Comparison of ENCODE assay signal across 8 mouse cellular contexts in the genomic region with DNA sequence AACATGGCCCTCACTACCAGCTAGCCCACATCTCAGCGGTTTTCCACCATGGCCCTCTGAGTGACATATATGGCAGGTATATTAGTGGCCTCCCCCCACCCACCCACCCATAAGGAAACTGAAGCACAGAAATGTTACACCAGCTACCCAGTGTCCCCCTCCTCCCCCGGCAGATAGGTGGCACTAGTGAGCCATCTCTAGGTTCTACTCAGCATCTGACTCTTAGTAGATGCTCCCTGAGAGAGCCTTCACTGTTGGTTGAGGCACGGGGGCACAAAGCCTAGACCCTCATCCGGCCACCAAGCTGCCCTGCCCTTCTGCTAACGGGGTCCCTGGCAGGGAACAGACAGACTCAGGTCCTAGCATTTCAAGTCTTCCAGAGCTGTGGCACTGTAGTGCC. TPM values are rescaled to one million over a fixed set of nuclear protein-coding genes. Genes with fewer than 3 reads are reported as not detected.
DNase-seq lines count a peak whose midpoint lies in the region; ATAC-seq lines count a peak whose summit lies in the region.

No protein-coding gene starts in this region.

- no peak overlapping the region for H3K27ac ChIP-seq in midbrain, embryonic 11.5 days (ENCODE audit: low read depth, low read length)
- no peak overlapping the region for H3K27ac ChIP-seq in midbrain, embryonic 16.5 days (ENCODE audit: low read length)
- H3K27ac ChIP-seq in hindbrain, embryonic 14.5 days = peak overlapping the region; percentile 69; the same call in 1 of the 2 replicates

- no peak overlapping the region for H3K4me3 ChIP-seq in midbrain, embryonic 11.5 days (ENCODE audit: low read depth, low read length)
- no peak overlapping the region for H3K4me3 ChIP-seq in midbrain, embryonic 16.5 days (ENCODE audit: low read depth, low read length)
- no peak overlapping the region for H3K4me3 ChIP-seq in hindbrain, embryonic 14.5 days (replicated peaks; ENCODE audit: low read length)

- H3K4me1 ChIP-seq in midbrain, embryonic 11.5 days (ENCODE audit: control insufficient read depth, insufficient read depth, low read length) = peaks cover 35% of the 10 kb centered on the region
- H3K4me1 ChIP-seq in midbrain, embryonic 16.5 days (ENCODE audit: control insufficient read depth, insufficient read depth, low read length) = peaks cover 51% of the 10 kb centered on the region
- H3K4me1 ChIP-seq in hindbrain, embryonic 14.5 days (replicated peaks; ENCODE audit: control insufficient read depth, insufficient read depth, low read length) = peaks cover 76% of the 10 kb centered on the region

- H3K9ac ChIP-seq in midbrain, embryonic 11.5 days (ENCODE audit: low read length) = no peak overlapping the region
- H3K9ac ChIP-seq in midbrain, embryonic 16.5 days (ENCODE audit: low read depth, low read length) = no peak overlapping the region
- no peak overlapping the region for H3K9ac ChIP-seq in hindbrain, embryonic 14.5 days

- H3K9me3 ChIP-seq in midbrain, embryonic 11.5 days (ENCODE audit: control insufficient read depth, low read length) = no peaks in the 10 kb centered on the region
- H3K9me3 ChIP-seq in midbrain, embryonic 16.5 days (replicated peaks; ENCODE audit: control insufficient read depth, low read length, poor library complexity, severe bottlenecking) = no peaks in the 10 kb centered on the region
- no peaks in the 10 kb centered on the region for H3K9me3 ChIP-seq in hindbrain, embryonic 14.5 days (ENCODE audit: control insufficient read depth, low read length)

- H3K36me3 ChIP-seq in midbrain, embryonic 11.5 days (ENCODE audit: control insufficient read depth, insufficient read depth, low read length) = no peaks in the 10 kb centered on the region
- H3K36me3 ChIP-seq in midbrain, embryonic 16.5 days (ENCODE audit: control insufficient read depth, insufficient read depth, low read length) = no peaks in the 10 kb centered on the region
- no peaks in the 10 kb centered on the region for H3K36me3 ChIP-seq in hindbrain, embryonic 14.5 days (replicated peaks; ENCODE audit: control insufficient read depth, insufficient read depth)

- no peak overlapping the region for H3K4me2 ChIP-seq in midbrain, embryonic 11.5 days
- no peak overlapping the region for H3K4me2 ChIP-seq in midbrain, embryonic 16.5 days (ENCODE audit: low read length)
- no peak overlapping the region for H3K4me2 ChIP-seq in hindbrain, embryonic 14.5 days (replicated peaks)

- DNase-seq in cerebellum, adult 11 months = peak; percentile 70
- DNase-seq in cerebellum, adult 11-12 months = no peak
- DNase-seq in midbrain, embryonic 11.5 days (ENCODE audit: low spot score, missing footprints) = no peak
- peak; percentile 82 for DNase-seq in cerebellum, adult 9-10 months
- no peak for DNase-seq in hindbrain, embryonic 14.5 days (ENCODE audit: low spot score)
- peak; percentile 81 for DNase-seq in lung, postnatal 14 days
- DNase-seq in thymus, postnatal 0 days (ENCODE audit: low spot score) = peak; percentile 68

- H3K27me3 ChIP-seq in midbrain, embryonic 11.5 days (ENCODE audit: control insufficient read depth, insufficient read depth, low read length) = no peaks in the 10 kb centered on the region
- H3K27me3 ChIP-seq in midbrain, embryonic 16.5 days (ENCODE audit: control insufficient read depth, insufficient read depth, low read depth, low read length) = no peaks in the 10 kb centered on the region
- H3K27me3 ChIP-seq in hindbrain, embryonic 14.5 days (ENCODE audit: control insufficient read depth, insufficient read depth, low read length) = no peaks in the 10 kb centered on the region

- WGBS in midbrain, embryonic 11.5 days = 62% methylated on average over 5 of the region's 5 CpGs
- 62% methylated on average over 5 of the region's 5 CpGs for WGBS in midbrain, embryonic 16.5 days
- WGBS in hindbrain, embryonic 14.5 days = 61% methylated on average over 5 of the region's 5 CpGs

- ATAC-seq in midbrain, embryonic 11.5 days (ENCODE audit: low FRiP score) = peak; percentile 17; the same call in 1 of the 2 replicates
- no peak for ATAC-seq in midbrain, embryonic 16.5 days
- ATAC-seq in hindbrain, embryonic 14.5 days (ENCODE audit: low FRiP score) = no peak

RNA-seq across cellular contexts. Expression of a gene that starts 38.2 kb away (rescaled TPM):
- polyA plus RNA-seq in midbrain, embryonic 11.5 days (2014; fragmentation: Nextera tagmentation; extraction: Ambion mirVana) = 8.1 and 9.0 TPM in 2 replicates
- 2.2 and 2.4 TPM in 2 replicates for polyA plus RNA-seq in midbrain, embryonic 16.5 days (2015; fragmentation: Nextera tagmentation; extraction: Ambion mirVana)
- 4.4 and 5.6 TPM in 2 replicates for polyA plus RNA-seq in hindbrain, embryonic 14.5 days (2014; fragmentation: Nextera tagmentation; extraction: Ambion mirVana)
- 4.0 and 4.7 TPM in 2 replicates for polyA plus RNA-seq in thymus, postnatal 0 days (2015; fragmentation: Nextera tagmentation; extraction: Ambion mirVana)

RNA-seq across cellular contexts. Expression of a gene that starts 38.5 kb away (rescaled TPM):
- 83.3 and 92.0 TPM in 2 replicates for polyA plus RNA-seq in midbrain, embryonic 11.5 days (2014; fragmentation: Nextera tagmentation; extraction: Ambion mirVana)
- polyA plus RNA-seq in midbrain, embryonic 16.5 days (2015; fragmentation: Nextera tagmentation; extraction: Ambion mirVana) = 95.5 and 97.2 TPM in 2 replicates
- 86.7 and 89.8 TPM in 2 replicates for polyA plus RNA-seq in hindbrain, embryonic 14.5 days (2014; fragmentation: Nextera tagmentation; extraction: Ambion mirVana)
- polyA plus RNA-seq in thymus, postnatal 0 days (2015; fragmentation: Nextera tagmentation; extraction: Ambion mirVana) = 82.6 and 83.6 TPM in 2 replicates

RNA-seq across cellular contexts. Expression of a gene that starts 57.7 kb away (rescaled TPM):
- 19.2 and 20.4 TPM in 2 replicates for polyA plus RNA-seq in midbrain, embryonic 11.5 days (2014; fragmentation: Nextera tagmentation; extraction: Ambion mirVana)
- 13.2 and 13.5 TPM in 2 replicates for polyA plus RNA-seq in midbrain, embryonic 16.5 days (2015; fragmentation: Nextera tagmentation; extraction: Ambion mirVana)
- polyA plus RNA-seq in hindbrain, embryonic 14.5 days (2014; fragmentation: Nextera tagmentation; extraction: Ambion mirVana) = 13.9 and 16.5 TPM in 2 replicates
- 11.3 and 13.6 TPM in 2 replicates for polyA plus RNA-seq in thymus, postnatal 0 days (2015; fragmentation: Nextera tagmentation; extraction: Ambion mirVana)

Comparison
In these comparisons a context has a peak if more than half of its experiments do, and no peak if none do; other contexts are left out.
1. DNase-seq: peak in cerebellum, adult 11 months (single experiment), cerebellum, adult 9-10 months (single experiment), lung, postnatal 14 days (single experiment) and thymus, postnatal 0 days (single experiment); none in cerebellum, adult 11-12 months (single experiment), midbrain, embryonic 11.5 days (single experiment) and hindbrain, embryonic 14.5 days (single experiment).